In the genomic region with DNA sequence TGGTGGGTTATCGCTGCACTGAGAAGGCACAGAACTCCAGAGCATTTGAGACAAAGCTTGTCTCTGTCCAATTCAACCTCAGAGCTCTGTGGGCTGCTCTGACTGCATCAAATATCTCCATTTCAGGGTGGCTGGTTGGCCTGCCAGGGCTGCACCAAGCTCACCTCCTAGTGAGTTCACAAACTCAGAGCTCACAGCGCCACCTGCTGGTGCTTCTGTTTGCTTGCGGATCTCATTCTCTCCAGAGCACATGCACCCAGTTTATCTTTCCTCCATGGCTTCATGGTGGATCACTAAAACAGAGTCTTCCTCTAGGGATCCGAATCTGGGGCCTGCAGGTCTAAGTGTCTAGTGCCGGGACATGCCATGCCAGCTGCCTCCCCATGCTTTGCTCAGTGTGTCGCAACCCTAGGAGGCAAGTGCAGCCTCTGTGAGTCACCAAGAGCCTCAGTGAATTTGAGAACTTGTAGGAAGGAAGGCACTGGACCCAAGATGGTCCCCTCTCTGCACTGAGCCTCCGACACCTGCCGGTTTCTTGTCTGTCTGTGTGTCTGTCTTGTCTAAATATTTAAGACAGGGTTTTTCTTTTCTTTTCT, we compare ENCODE assay signal across 9 mouse cellular contexts. TPM values are rescaled to one million over a fixed set of nuclear protein-coding genes. Genes with fewer than 3 reads are reported as not detected.
DNase-seq lines count a peak whose midpoint lies in the region; ATAC-seq and TF ChIP-seq lines count a peak whose summit lies in the region.
"Had no signal": no experiment of that assay in that cellular context is flagged by ENCODE, and none has a peak within 500 bp of the region (broad histone marks: within the 10 kb centered on the region; RNA-seq: fewer than 3 reads in every experiment).

No protein-coding gene starts in this region.

- TF ChIP-seq CTCF in bone marrow macrophage, adult 2 months (IDR thresholded peaks at IDR 0.05; ENCODE audit: low read depth, low read length), result peak; percentile 90
- peak; percentile 83 for TF ChIP-seq CTCF in liver, adult 2 months (IDR thresholded peaks at IDR 0.05; ENCODE audit: low read depth, low read length)

- H3K36me3 ChIP-seq in liver, adult 2 months (ENCODE audit: control insufficient read depth, insufficient read depth, low read length), result no peaks in the 10 kb centered on the region
- no peaks in the 10 kb centered on the region for H3K36me3 ChIP-seq in splenic B cell, adult 2 months (ENCODE audit: control insufficient read depth, insufficient read depth, low read length, poor library complexity, severe bottlenecking)

- TF ChIP-seq POLR2A in bone marrow macrophage, adult 2 months (IDR thresholded peaks at IDR 0.05; ENCODE audit: borderline replicate concordance, low read depth, low read length), result no peak
- TF ChIP-seq POLR2A in liver, adult 2 months (IDR thresholded peaks at IDR 0.05; ENCODE audit: extremely low read depth, insufficient read depth, low read length), result no peak

- 29% methylated on average over 8 of the region's 8 CpGs for WGBS in liver, adult 2 months

- peaks cover 2% of the 10 kb centered on the region; the same call in 1 of the 2 replicates for H3K27me3 ChIP-seq in liver, adult 2 months (ENCODE audit: control insufficient read depth, insufficient read depth, low read length)
- H3K27me3 ChIP-seq in splenic B cell, adult 2 months (ENCODE audit: control insufficient read depth, insufficient read depth, low read length, poor library complexity, severe bottlenecking), result no peaks in the 10 kb centered on the region

- H3K4me3 ChIP-seq in bone marrow macrophage, adult 2 months (ENCODE audit: insufficient read depth, low read length), result no peak overlapping the region
- H3K4me3 ChIP-seq in liver, adult 2 months (ENCODE audit: insufficient read depth, low read depth, low read length), result no peak overlapping the region
- H3K4me3 ChIP-seq: megakaryocyte, embryonic 14.5 days had no signal

- DNase-seq in layer of hippocampus, adult 11-12 months (ENCODE audit: low spot score), result peak; percentile 64
- no peak for DNase-seq in layer of hippocampus, adult 9-10 months (ENCODE audit: low spot score)
- peak; percentile 67 for DNase-seq in kidney, adult 9 months
- peak; percentile 61 for DNase-seq in liver, adult 2 months (ENCODE audit: extremely low read depth, low read depth, low spot score)
- peak; percentile 40 to 69 for DNase-seq in natural killer cell, adult 2 months (ENCODE audit: low spot score in 2 of 2)
- peak; percentile 91 for DNase-seq in splenic B cell, adult 2 months (ENCODE audit: low read depth, low spot score)

- H3K79me2 ChIP-seq in liver, adult 2 months (ENCODE audit: control insufficient read depth, insufficient read depth, low read length), result no peaks in the 10 kb centered on the region

- H3K9ac ChIP-seq in liver, adult 2 months (ENCODE audit: low read depth, low read length), result no peak overlapping the region

- H3K27ac ChIP-seq in bone marrow macrophage, adult 2 months (ENCODE audit: insufficient read depth, low read depth, low read length), result no peak overlapping the region
- H3K27ac ChIP-seq in liver, adult 2 months (replicated peaks; ENCODE audit: insufficient read depth, low read depth, low read length), result no peak overlapping the region

- no peaks in the 10 kb centered on the region for H3K4me1 ChIP-seq in bone marrow macrophage, adult 2 months (ENCODE audit: control insufficient read depth, insufficient read depth, low read length)
- no peaks in the 10 kb centered on the region for H3K4me1 ChIP-seq in liver, adult 2 months (ENCODE audit: control insufficient read depth, insufficient read depth, low read length)

- peak; percentile 91 for ATAC-seq in frontal cortex, adult (ENCODE audit: low TSS enrichment)

RNA-seq across cellular contexts. Expression of a gene that starts 3.6 kb away (rescaled TPM):
- polyA plus RNA-seq in bone marrow macrophage, adult 2 months (2012; ENCODE audit: insufficient read depth, insufficient read length, missing spikeins), result 0.60 TPM in 1 of 2 replicates, not detected in the other
- not detected in 2 replicates for total RNA-seq in liver, adult 2 months (2014; rRNA removed)
- not detected in 2 replicates for polyA plus RNA-seq in liver, adult 2 months (2012; rRNA removed)

RNA-seq across cellular contexts. Expression of a gene that starts 25.3 kb away (rescaled TPM):
- 3.6 TPM in 1 of 2 replicates, not detected in the other for polyA plus RNA-seq in bone marrow macrophage, adult 2 months (2012; ENCODE audit: insufficient read depth, insufficient read length, missing spikeins)
- not detected in 2 replicates for total RNA-seq in liver, adult 2 months (2014; rRNA removed)
- polyA plus RNA-seq in liver, adult 2 months (2012; rRNA removed), result not detected in 2 replicates
